Mouse (Mus musculus): Measurements from ENCODE around the gene Rln1. TPM values are rescaled to one million over a fixed set of nuclear protein-coding genes. Genes with fewer than 3 reads are reported as not detected.

Rln1 gene
- polyA plus RNA-seq (2012; fragmentation: generic; extraction: Trizol) = not detected

DNA sequence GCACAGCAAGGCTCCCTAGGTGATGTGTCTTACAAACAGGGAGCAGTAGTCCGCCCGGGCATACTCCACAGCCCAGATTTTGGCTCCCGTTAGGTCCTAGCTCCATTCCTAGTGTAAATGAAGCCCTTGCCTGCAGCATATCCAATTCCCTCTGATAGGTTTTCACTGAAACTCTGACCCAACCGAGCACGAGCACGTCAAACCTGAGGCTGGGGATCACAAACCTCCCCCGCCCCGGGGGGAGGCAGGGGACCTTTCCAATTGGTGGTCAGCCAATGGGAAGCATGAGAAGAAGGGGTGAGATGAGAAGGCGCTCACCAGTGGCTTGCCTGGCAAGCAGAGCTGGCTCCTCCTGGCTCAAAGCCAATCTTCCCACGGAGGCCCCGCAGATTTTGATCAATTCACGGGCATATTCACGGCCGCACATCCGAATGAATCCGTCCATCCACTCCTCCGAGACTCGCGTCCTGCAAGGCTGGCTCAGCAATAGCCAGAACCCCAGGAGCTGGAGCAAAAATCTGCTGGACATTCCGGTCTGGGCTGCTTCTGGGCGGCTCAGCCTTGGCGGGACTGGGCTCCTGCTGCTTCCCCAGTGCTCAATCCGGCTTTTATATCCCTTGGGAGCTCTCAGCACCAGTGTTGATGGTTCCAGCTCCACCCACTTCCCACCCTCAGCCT, at the start of gene Rln1:
Gene Rln1 (minus strand): TSS at position 603 of the 678 bp plus-strand sequence.

GRCm38 (mm10) chr19:29366969-29367622, 32.6 kb upstream of the Rln1 start, which contains the start of the genes Plgrkt and Cd274:
Gene Plgrkt (minus strand): TSS chr19:29367390.
Gene Cd274 (plus strand): TSS chr19:29367455.

GRCm38 (mm10) chr19:29325053-29325851, 9.2 kb downstream of the Rln1 start, which contains the start of gene Insl6:
Gene Insl6 (minus strand): TSS chr19:29325356.

Other genes with a start within 250 kb of the Rln1 start
- 10 to 100 TPM; 22.0 to 26.8 TPM for gene Rcl1, start 233.3 kb downstream of the Rln1 start, polyA plus RNA-seq (2012; fragmentation: generic; extraction: Trizol)
- 1 to 10 TPM in 1 of 2 experiments, under 1 TPM in 1; 0.34 to 3.9 TPM for gene Jak2, start 82.8 kb downstream of the Rln1 start, polyA plus RNA-seq (2012; fragmentation: generic; extraction: Trizol)
- 1 to 10 TPM in 1 of 2 experiments, under 1 TPM in 1; 0.51 to 2.1 TPM for gene Insl6, start 9.3 kb downstream of the Rln1 start, polyA plus RNA-seq (2012; fragmentation: generic; extraction: Trizol)
- gene Plgrkt, start 32.7 kb upstream of the Rln1 start, polyA plus RNA-seq (2012; fragmentation: generic; extraction: Trizol) = 10 to 100 TPM; 12.1 to 54.6 TPM
- under 1 TPM; 0.02 to 0.17 TPM for gene Cd274, start 32.8 kb upstream of the Rln1 start, polyA plus RNA-seq (2012; fragmentation: generic; extraction: Trizol)
- not detected for gene Pdcd1lg2, start 76.2 kb upstream of the Rln1 start, polyA plus RNA-seq (2012; fragmentation: generic; extraction: Trizol)
- gene Ric1, start 187.6 kb upstream of the Rln1 start, polyA plus RNA-seq (2012; fragmentation: generic; extraction: Trizol) = 1 to 10 TPM in 1 of 2 experiments, under 1 TPM in 1; 0.29 to 6.7 TPM